In genomic region chr14:86640086-86640485, GRCm38 (mm10) we compare ENCODE assay signal across 18 mouse cellular contexts.
"Had no signal": no experiment of that assay in that cellular context is flagged by ENCODE, and none has a peak within 500 bp of the region (broad histone marks: within the 10 kb centered on the region; RNA-seq: fewer than 3 reads in every experiment).

No protein-coding gene starts in this region.

- H3K27me3 ChIP-seq: limb, embryonic 12.5 days; liver, embryonic 13.5 days; lung, embryonic 15.5 days; megakaryocyte, embryonic 14.5 days; midbrain, embryonic 15.5 days; neural tube, embryonic 12.5 days had no signal

- DNase-seq: kidney, adult 8-10 months; kidney, postnatal 4 days; liver; liver, embryonic 13.5 days; liver, postnatal 0 days; lung, postnatal 14 days; right cerebral cortex, postnatal 4 days; spleen, adult 18-20 months; thymus, adult 18-20 months; thymus, postnatal 14 days had no signal

- H3K9me3 ChIP-seq: limb, embryonic 12.5 days; liver, embryonic 13.5 days; lung, embryonic 15.5 days; midbrain, embryonic 15.5 days had no signal

- H3K4me3 ChIP-seq: layer of hippocampus, adult 2 months; limb, embryonic 12.5 days; liver, embryonic 13.5 days; lung, embryonic 15.5 days; megakaryocyte, embryonic 14.5 days; midbrain, embryonic 15.5 days; neural tube, embryonic 12.5 days had no signal

- H3K4me1 ChIP-seq: limb, embryonic 12.5 days; liver, embryonic 13.5 days; lung, embryonic 15.5 days; megakaryocyte, embryonic 14.5 days had no signal

- ATAC-seq: liver, postnatal 0 days; midbrain, embryonic 15.5 days had no signal

- H3K36me3 ChIP-seq: limb, embryonic 12.5 days; liver, embryonic 13.5 days; lung, embryonic 15.5 days; midbrain, embryonic 15.5 days; neural tube, embryonic 12.5 days had no signal

- H3K27ac ChIP-seq: layer of hippocampus, adult 2 months; limb, embryonic 12.5 days; liver, embryonic 13.5 days; lung, embryonic 15.5 days; macrophage; midbrain, embryonic 15.5 days; neural tube, embryonic 12.5 days had no signal

- H3K4me2 ChIP-seq: limb, embryonic 12.5 days; liver, embryonic 13.5 days; lung, embryonic 15.5 days; midbrain, embryonic 11.5 days; midbrain, embryonic 15.5 days; neural tube, embryonic 12.5 days had no signal

- H3K9ac ChIP-seq: limb, embryonic 12.5 days; liver, embryonic 13.5 days; liver, postnatal 0 days; lung, embryonic 15.5 days; midbrain, embryonic 15.5 days; neural tube, embryonic 12.5 days had no signal
